Comparison of ENCODE assay signal across 8 mouse cellular contexts in genomic region chr19:3708078-3709012, GRCm38 (mm10). TPM values are rescaled to one million over a fixed set of nuclear protein-coding genes. Genes with fewer than 3 reads are reported as not detected.
DNase-seq lines count a peak whose midpoint lies in the region; ATAC-seq and TF ChIP-seq lines count a peak whose summit lies in the region.

1810055G02Rik (plus strand) TSS chr19:3708293.

- intact Hi-C loops in gastrocnemius, adult 2 months (cut with DNase I) = no loop called here
- intact Hi-C loops in left cerebral cortex, adult 2 months (cut with DNase I) = loop anchor here (5.0 kb wide), 1 partner anchor 59 kb away; the partner anchor contains the start of gene Kmt5b

- ATAC-seq in common myeloid progenitor, adult 5-6 weeks (replicated peaks; ENCODE audit: low read depth, poor library complexity, severe bottlenecking) = peak; percentile 98
- ATAC-seq in hindbrain, postnatal 0 days = peak; percentile 99
- ATAC-seq in megakaryocyte, adult 5-6 weeks (ENCODE audit: poor library complexity, severe bottlenecking) = peak; percentile 99

- H3K27me3 ChIP-seq in hindbrain, postnatal 0 days (ENCODE audit: insufficient read depth, low read length) = no peaks in the 10 kb centered on the region

- under 1% methylated on average over 61 of the region's 61 CpGs for WGBS in hindbrain, postnatal 0 days

- peak; percentile 100 for DNase-seq in ZHBTc4 (ENCODE audit: low read depth, low spot score)
- peak; percentile 99 for DNase-seq in gastrocnemius, adult 2 months
- DNase-seq in hindbrain, postnatal 0 days (ENCODE audit: low spot score) = peak; percentile 98
- peak; percentile 99 for DNase-seq in left cerebral cortex, adult 2 months (ENCODE audit: extremely low spot score in 1 of 2, low spot score in 2 of 2)
- DNase-seq in right cerebral cortex, adult 2 months (ENCODE audit: low spot score in 2 of 2) = peak; percentile 98 to 100
- DNase-seq in urinary bladder, postnatal 14 days (ENCODE audit: low spot score) = peak; percentile 99

- H3K9me3 ChIP-seq in hindbrain, postnatal 0 days (ENCODE audit: low read length) = no peaks in the 10 kb centered on the region

- peak; percentile 22; the same call in 1 of the 2 replicates for TF ChIP-seq CTCF in gastrocnemius, adult 2 months (IDR thresholded peaks at IDR 0.05)
- TF ChIP-seq CTCF in hindbrain, postnatal 0 days (IDR thresholded peaks at IDR 0.05; ENCODE audit: low read depth) = peak; percentile 44
- peak; percentile 28 for TF ChIP-seq CTCF in left cerebral cortex, adult 2 months (IDR thresholded peaks at IDR 0.05)

- peak within 1 kb of the TSS; percentile 96 for H3K4me3 ChIP-seq in gastrocnemius, adult 2 months
- H3K4me3 ChIP-seq in hindbrain, postnatal 0 days (ENCODE audit: low read length) = peak within 1 kb of the TSS; percentile 84
- H3K4me3 ChIP-seq in left cerebral cortex, adult 2 months = peak within 1 kb of the TSS; percentile 70

- H3K4me1 ChIP-seq in hindbrain, postnatal 0 days (ENCODE audit: insufficient read depth, low read length) = peaks cover 8% of the 10 kb centered on the region; the same call in 1 of the 2 replicates

- H3K27ac ChIP-seq in gastrocnemius, adult 2 months = peak within 1 kb of the TSS; percentile 89
- H3K27ac ChIP-seq in hindbrain, postnatal 0 days = peak within 1 kb of the TSS; percentile 88
- H3K27ac ChIP-seq in left cerebral cortex, adult 2 months = peak within 1 kb of the TSS; percentile 92

- peak within 1 kb of the TSS; percentile 70 for H3K4me2 ChIP-seq in hindbrain, postnatal 0 days (ENCODE audit: low read depth, low read length)

- H3K36me3 ChIP-seq in hindbrain, postnatal 0 days (ENCODE audit: insufficient read depth, low read length) = no peaks in the 10 kb centered on the region

- H3K9ac ChIP-seq in hindbrain, postnatal 0 days (replicated peaks; ENCODE audit: low read length) = peak within 1 kb of the TSS; percentile 81

RNA-seq across cellular contexts. Expression of gene 1810055G02Rik, which starts in this region (rescaled TPM):
- 1.2 and 4.7 TPM in 2 replicates for total RNA-seq in common myeloid progenitor, adult 5-6 weeks (2017)
- 1 to 10 TPM; 9.6 to 9.8 TPM for total RNA-seq in gastrocnemius, adult 2 months (2021)
- 57.7 and 60.8 TPM in 2 replicates for total RNA-seq in hindbrain, postnatal 0 days (2014; rRNA removed)
- polyA plus RNA-seq in hindbrain, postnatal 0 days (2015; fragmentation: Nextera tagmentation; extraction: Ambion mirVana) = 33.3 and 37.2 TPM in 2 replicates
- total RNA-seq in left cerebral cortex, adult 2 months (2021) = 10 to 100 TPM; 31.3 to 38.5 TPM
- total RNA-seq in megakaryocyte, adult 5-6 weeks (2015) = 8.0 and 10.6 TPM in 2 replicates
- total RNA-seq in megakaryocyte, adult 5-6 weeks (2017) = 4.5 and 6.2 TPM in 2 replicates

Comparison
In these comparisons a context has a peak if more than half of its experiments do, and no peak if none do; other contexts are left out.
1. Peak in every context shown above with its lines: DNase-seq, ATAC-seq, H3K4me3 ChIP-seq and H3K27ac ChIP-seq.